Mouse (Mus musculus) G1E (cell line): ENCODE measurements around the gene Ltbp1.

Experiments used
- CTCF ChIP-seq: IDR thresholded peaks from 2 replicates; pipeline ENCODE4 v1.5.1; 2012; ENCODE audit warnings: low read depth, low read length, inconsistent platforms, mixed read lengths
- POLR2AphosphoS5 ChIP-seq: IDR thresholded peaks from 2 replicates; pipeline ENCODE4 v1.6.1; 2012; ENCODE audit warnings: low read depth, low read length, inconsistent platforms; ENCODE audit not compliant: insufficient replicate concordance
- TAL1 ChIP-seq: conservative IDR thresholded peaks from 2 replicates; pipeline ENCODE4 v1.6.1; 2012; ENCODE audit warnings: low read depth, low read length, inconsistent platforms, mixed read lengths

GRCm38 (mm10) chr17:75278561-75278960 lies 273.2 kb downstream of the Ltbp1 start:
- no peak for TF ChIP-seq CTCF
- no peak for TF ChIP-seq TAL1
- TF ChIP-seq POLR2AphosphoS5: no peak
